Mouse (Mus musculus): ENCODE results near the gene Sox10. TPM values are rescaled to one million over a fixed set of nuclear protein-coding genes. Genes with fewer than 3 reads are reported as not detected.

The Sox10 gene
- total RNA-seq (2023): not detected in 4 replicates

DNA sequence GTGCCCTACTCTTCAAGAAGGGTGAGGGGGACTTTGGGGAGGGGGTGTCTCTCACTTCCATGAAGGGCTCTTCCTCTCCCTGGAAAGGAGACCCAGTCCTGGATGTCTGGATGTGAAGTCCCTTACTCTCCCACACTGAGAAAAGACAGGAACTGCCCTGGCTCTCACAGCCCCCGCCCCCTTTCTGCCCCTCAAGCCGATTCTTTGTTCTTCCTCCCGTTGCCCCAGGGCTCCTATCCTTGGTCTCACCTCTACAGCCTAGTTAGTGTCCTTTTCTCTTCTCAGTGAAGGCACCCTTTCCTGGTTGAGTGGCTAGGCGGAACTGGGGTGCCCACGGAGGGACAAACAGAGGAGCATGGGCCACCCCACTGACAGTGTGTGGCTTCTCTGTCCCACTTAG, at the start of gene Sox10:
Sox10 (minus strand) TSS at position 101 of the 400 bp plus-strand sequence.

GRCm38 (mm10) chr15:79140866-79141565, 24.0 kb downstream of the Sox10 start, which contains the start of the genes Polr2f and 1700088E04Rik:
TSS of gene Polr2f (plus strand) at chr15:79141009.
TSS of gene 1700088E04Rik (minus strand) at chr15:79141253.

GRCm38 (mm10) chr15:79108421-79109320, 56.4 kb downstream of the Sox10 start, which contains the start of gene Micall1:
TSS of gene Micall1 (plus strand) at chr15:79108898.

Other genes starting within 250 kb of the Sox10 start
- gene Lgals1, start 238.5 kb downstream of the Sox10 start, total RNA-seq (2023): 7.6 to 13.9 TPM (median 10.2 TPM) in 4 replicates
- gene Nol12, start 230.3 kb downstream of the Sox10 start, total RNA-seq (2023): 39.4 to 43.0 TPM (median 41.7 TPM) in 4 replicates
- gene Triobp, start 217.5 kb downstream of the Sox10 start, total RNA-seq (2023): 44.3 to 52.7 TPM (median 47.1 TPM) in 4 replicates
- gene H1f0, start 136.8 kb downstream of the Sox10 start, total RNA-seq (2023): 2.6 to 4.8 TPM (median 3.2 TPM) in 4 replicates
- gene Galr3, start 123.4 kb downstream of the Sox10 start, total RNA-seq (2023): not detected in 4 replicates
- 33.0 to 36.2 TPM (median 34.8 TPM) in 4 replicates for gene Ankrd54, start 102.3 kb downstream of the Sox10 start, total RNA-seq (2023)
- 98.5 to 108 TPM (median 105 TPM) in 4 replicates for gene Eif3l, start 90.1 kb downstream of the Sox10 start, total RNA-seq (2023)
- 41.7 to 56.4 TPM (median 50.6 TPM) in 4 replicates for gene Micall1, start 56.3 kb downstream of the Sox10 start, total RNA-seq (2023)
- 38.2 to 58.6 TPM (median 48.1 TPM) in 4 replicates for gene Polr2f, start 24.2 kb downstream of the Sox10 start, total RNA-seq (2023)
- not detected in 4 replicates for gene 1700088E04Rik, start 24.0 kb downstream of the Sox10 start, total RNA-seq (2023)
- 34.2 to 40.6 TPM (median 37.6 TPM) in 4 replicates for gene Pick1, start 63.9 kb upstream of the Sox10 start, total RNA-seq (2023)
- gene Gm49486, start 64.2 kb upstream of the Sox10 start, total RNA-seq (2023): 0.51 to 3.3 TPM (median 1.1 TPM) in 4 replicates
- gene Slc16a8, start 89.5 kb upstream of the Sox10 start, total RNA-seq (2023): not detected in 4 replicates
- gene Baiap2l2, start 120.3 kb upstream of the Sox10 start, total RNA-seq (2023): not detected in 4 replicates
- 13.4 to 16.9 TPM (median 15.6 TPM) in 4 replicates for gene Pla2g6, start 163.2 kb upstream of the Sox10 start, total RNA-seq (2023)
- gene Maff, start 181.4 kb upstream of the Sox10 start, total RNA-seq (2023): 91.7 to 120 TPM (median 98.1 TPM) in 4 replicates
- 36.7 to 44.2 TPM (median 38.3 TPM) in 4 replicates for gene Tmem184b, start 238.3 kb upstream of the Sox10 start, total RNA-seq (2023)